Mouse (Mus musculus): ENCODE measurements at regions not wholly inside any gene's neighbourhood (a gene's known extent, or its start where the extent isn't known, plus 50 kb on each side); places are given as distances from the start of the nearest gene placed in this dataset.

- Histone ChIP-seq H3K9ac (no peak overlapping the region), H3K36me3 (no peaks in the 10 kb centered on the region), H3K27ac (no peak overlapping the region), H3K9me3 (no peaks in the 10 kb centered on the region), H3K4me3 (no peak overlapping the region), H3K4me1 (no peaks in the 10 kb centered on the region), H3K4me2 (replicated peaks) (no peak overlapping the region), H3K27me3 (replicated peaks) (no peaks in the 10 kb centered on the region)
- WGBS = 32% methylated on average over 6 of the region's 6 CpGs
- peak; percentile 66; the same call in 1 of the 2 replicates for ATAC-seq (ENCODE audit: low FRiP score, low read depth)
Observed at GRCm38 (mm10) chr1:113384888-113385430, 1520.2 kb upstream of the Dsel start.

GRCm38 (mm10) chr1:113383717-113384116, 1519.0 kb upstream of the Dsel start:
- Histone ChIP-seq H3K9ac (no peak overlapping the region), H3K9me3 (no peaks in the 10 kb centered on the region), H3K4me2 (replicated peaks) (no peak overlapping the region), H3K36me3 (no peaks in the 10 kb centered on the region), H3K27ac (no peak overlapping the region), H3K4me1 (no peaks in the 10 kb centered on the region), H3K4me3 (no peak overlapping the region), H3K27me3 (replicated peaks) (no peaks in the 10 kb centered on the region)
- 84% methylated on average over 2 of the region's 2 CpGs for WGBS
- ATAC-seq (ENCODE audit: low FRiP score, low read depth) = no peak

GRCm38 (mm10) chr1:113372679-113373078, 1508.0 kb upstream of the Dsel start:
- Histone ChIP-seq H3K36me3 (no peaks in the 10 kb centered on the region), H3K4me3 (no peak overlapping the region), H3K27me3 (replicated peaks) (no peaks in the 10 kb centered on the region), H3K4me2 (replicated peaks) (no peak overlapping the region), H3K4me1 (no peaks in the 10 kb centered on the region), H3K27ac (no peak overlapping the region), H3K9ac (no peak overlapping the region), H3K9me3 (no peaks in the 10 kb centered on the region)
- ATAC-seq (ENCODE audit: low FRiP score, low read depth) = no peak
- WGBS = 78% methylated on average over 1 of the region's 1 CpGs

GRCm38 (mm10) chr1:113358242-113358641, 1493.5 kb upstream of the Dsel start:
- peak; percentile 48; the same call in 1 of the 2 replicates for ATAC-seq (ENCODE audit: low FRiP score, low read depth)
- Histone ChIP-seq H3K4me1 (no peaks in the 10 kb centered on the region), H3K9me3 (no peaks in the 10 kb centered on the region), H3K4me3 (no peak overlapping the region), H3K9ac (no peak overlapping the region), H3K27me3 (replicated peaks) (no peaks in the 10 kb centered on the region), H3K36me3 (no peaks in the 10 kb centered on the region), H3K4me2 (replicated peaks) (no peak overlapping the region), H3K27ac (no peak overlapping the region)
- WGBS = 51% methylated on average over 4 of the region's 4 CpGs

GRCm38 (mm10) chr1:113308037-113308436, 1443.3 kb upstream of the Dsel start:
- Histone ChIP-seq H3K36me3 (no peaks in the 10 kb centered on the region), H3K4me3 (no peak overlapping the region), H3K27me3 (replicated peaks) (no peaks in the 10 kb centered on the region), H3K4me1 (no peaks in the 10 kb centered on the region), H3K4me2 (replicated peaks) (no peak overlapping the region), H3K27ac (no peak overlapping the region), H3K9me3 (no peaks in the 10 kb centered on the region), H3K9ac (no peak overlapping the region)
- WGBS = 84% methylated on average over 2 of the region's 2 CpGs
- ATAC-seq (ENCODE audit: low FRiP score, low read depth) = no peak

GRCm38 (mm10) chr1:113297807-113298206, 1433.1 kb upstream of the Dsel start:
- H3K27ac ChIP-seq = no peak overlapping the region
- no peaks in the 10 kb centered on the region for H3K36me3 ChIP-seq
- WGBS = 69% methylated on average over 3 of the region's 3 CpGs
- no peak overlapping the region for H3K9ac ChIP-seq
- H3K4me2 ChIP-seq (replicated peaks) = no peak overlapping the region
- no peak overlapping the region for H3K4me3 ChIP-seq
- ATAC-seq (ENCODE audit: low FRiP score, low read depth) = no peak
- H3K27me3 ChIP-seq (replicated peaks) = no peaks in the 10 kb centered on the region
- H3K4me1 ChIP-seq = no peaks in the 10 kb centered on the region
- no peaks in the 10 kb centered on the region for H3K9me3 ChIP-seq

- no peak overlapping the region for H3K4me2 ChIP-seq (replicated peaks)
- no peaks in the 10 kb centered on the region for H3K27me3 ChIP-seq (replicated peaks)
- no peaks in the 10 kb centered on the region for H3K4me1 ChIP-seq
- no peaks in the 10 kb centered on the region for H3K36me3 ChIP-seq
- H3K27ac ChIP-seq = no peak overlapping the region
- ATAC-seq (ENCODE audit: low FRiP score, low read depth) = no peak
- no peak overlapping the region for H3K4me3 ChIP-seq
- no peaks in the 10 kb centered on the region for H3K9me3 ChIP-seq
- no peak overlapping the region for H3K9ac ChIP-seq
Observed at GRCm38 (mm10) chr1:113288242-113288641, 1423.5 kb upstream of the Dsel start.

- H3K9ac ChIP-seq = no peak overlapping the region
- 0 out of 2 replicates have a peak, but pooled peaks have one; percentile 25 for ATAC-seq (ENCODE audit: low FRiP score, low read depth)
- no peak overlapping the region for H3K4me3 ChIP-seq
- H3K27me3 ChIP-seq (replicated peaks) = no peaks in the 10 kb centered on the region
- H3K9me3 ChIP-seq = no peaks in the 10 kb centered on the region
- no peaks in the 10 kb centered on the region for H3K4me1 ChIP-seq
- H3K36me3 ChIP-seq = no peaks in the 10 kb centered on the region
- H3K27ac ChIP-seq = no peak overlapping the region
- no peak overlapping the region for H3K4me2 ChIP-seq (replicated peaks)
Observed at GRCm38 (mm10) chr1:113284122-113284521, 1419.4 kb upstream of the Dsel start.

- ATAC-seq (ENCODE audit: low FRiP score, low read depth) = no peak
- Histone ChIP-seq H3K27ac (no peak overlapping the region), H3K9ac (no peak overlapping the region), H3K4me1 (no peaks in the 10 kb centered on the region), H3K9me3 (no peaks in the 10 kb centered on the region), H3K27me3 (replicated peaks) (no peaks in the 10 kb centered on the region), H3K4me2 (replicated peaks) (no peak overlapping the region), H3K36me3 (no peaks in the 10 kb centered on the region), H3K4me3 (no peak overlapping the region)
Observed at GRCm38 (mm10) chr1:113259421-113259820, 1394.7 kb upstream of the Dsel start.

GRCm38 (mm10) chr1:113247325-113247724, 1382.6 kb upstream of the Dsel start:
- Histone ChIP-seq H3K9me3 (no peaks in the 10 kb centered on the region), H3K27me3 (replicated peaks) (no peaks in the 10 kb centered on the region), H3K9ac (no peak overlapping the region), H3K4me3 (no peak overlapping the region), H3K27ac (no peak overlapping the region), H3K36me3 (no peaks in the 10 kb centered on the region), H3K4me2 (replicated peaks) (no peak overlapping the region), H3K4me1 (no peaks in the 10 kb centered on the region)
- 63% methylated on average over 5 of the region's 5 CpGs for WGBS
- ATAC-seq (ENCODE audit: low FRiP score, low read depth) = no peak

- no peak overlapping the region for H3K4me2 ChIP-seq (replicated peaks)
- H3K4me1 ChIP-seq = no peaks in the 10 kb centered on the region
- H3K9ac ChIP-seq = no peak overlapping the region
- no peaks in the 10 kb centered on the region for H3K27me3 ChIP-seq (replicated peaks)
- no peak for ATAC-seq (ENCODE audit: low FRiP score, low read depth)
- no peak overlapping the region for H3K4me3 ChIP-seq
- WGBS = 90% methylated on average over 1 of the region's 1 CpGs
- no peak overlapping the region for H3K27ac ChIP-seq
- no peaks in the 10 kb centered on the region for H3K9me3 ChIP-seq
- H3K36me3 ChIP-seq = no peaks in the 10 kb centered on the region
Observed at GRCm38 (mm10) chr1:113210095-113210494, 1345.4 kb upstream of the Dsel start.

GRCm38 (mm10) chr1:113204019-113204418, 1339.3 kb upstream of the Dsel start:
- H3K4me1 ChIP-seq = no peaks in the 10 kb centered on the region
- WGBS = 84% methylated on average over 1 of the region's 1 CpGs
- H3K9me3 ChIP-seq = no peaks in the 10 kb centered on the region
- no peak for ATAC-seq (ENCODE audit: low FRiP score, low read depth)
- H3K4me3 ChIP-seq = no peak overlapping the region
- no peak overlapping the region for H3K4me2 ChIP-seq (replicated peaks)
- H3K27ac ChIP-seq = no peak overlapping the region
- H3K27me3 ChIP-seq (replicated peaks) = no peaks in the 10 kb centered on the region
- H3K36me3 ChIP-seq = no peaks in the 10 kb centered on the region
- no peak overlapping the region for H3K9ac ChIP-seq

- Histone ChIP-seq H3K4me1 (no peaks in the 10 kb centered on the region), H3K36me3 (no peaks in the 10 kb centered on the region), H3K4me2 (replicated peaks) (no peak overlapping the region), H3K27ac (no peak overlapping the region), H3K9ac (no peak overlapping the region), H3K27me3 (replicated peaks) (no peaks in the 10 kb centered on the region), H3K9me3 (no peaks in the 10 kb centered on the region), H3K4me3 (no peak overlapping the region)
- WGBS = 59% methylated on average over 1 of the region's 1 CpGs
- ATAC-seq (ENCODE audit: low FRiP score, low read depth) = no peak
Observed at GRCm38 (mm10) chr1:113194116-113194812, 1329.5 kb upstream of the Dsel start.

Data from neural tube, embryonic 12.5 days (tissue).